Mouse (Mus musculus): Measurements from ENCODE around the gene Haus7. TPM values are rescaled to one million over a fixed set of nuclear protein-coding genes. Genes with fewer than 3 reads are reported as not detected.
"Not testable (repeated sequence)": the region's sequence is repeated elsewhere in the genome, so short reads cannot be mapped to it uniquely, and the experiment has no call there.

Gene Haus7
- polyA plus RNA-seq (2015; fragmentation: Nextera tagmentation; extraction: Ambion mirVana), result 53.8 and 54.7 TPM in 2 replicates

DNA sequence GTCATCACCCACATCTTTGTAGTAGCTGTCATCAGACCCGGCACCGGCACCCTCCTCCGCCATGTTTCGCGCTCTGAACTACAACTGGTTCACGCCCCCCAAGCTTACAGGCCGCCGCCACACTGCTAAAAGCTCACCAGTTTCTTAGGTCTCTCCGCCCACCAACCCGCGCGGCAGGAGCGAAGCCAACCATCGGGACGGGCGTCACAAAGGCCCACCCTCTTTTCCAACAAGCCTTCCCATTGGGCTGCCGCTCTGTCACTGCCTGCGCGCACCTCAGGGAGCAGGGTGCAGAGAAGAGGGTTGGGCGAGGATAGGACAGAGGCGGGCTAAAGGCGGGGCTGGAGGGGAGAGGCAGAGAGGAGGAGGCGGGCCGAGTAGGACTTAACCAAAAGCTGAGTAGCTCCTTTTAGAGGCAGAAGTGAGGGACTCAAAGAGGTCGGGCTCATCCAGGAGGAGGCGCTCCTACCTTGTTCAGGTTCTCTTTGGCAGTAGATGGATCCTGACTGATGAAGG lies at the start of gene Haus7:
Gene Haus7 (minus strand): TSS at position 168 of the 516 bp plus-strand sequence.
- Histone ChIP-seq H3K4me1 (peaks cover 8% of the 10 kb centered on the region; the same call in 1 of the 2 replicates), H3K4me3 (peak within 1 kb of the TSS; percentile 52), H3K4me2 (peak within 1 kb of the TSS; percentile 56), H3K36me3 (no peaks in the 10 kb centered on the region), H3K27ac (no peak within 1 kb of the TSS), H3K9me3 (no peaks in the 10 kb centered on the region), H3K9ac (peak within 1 kb of the TSS; percentile 35; the same call in 1 of the 2 replicates), H3K27me3 (no peaks in the 10 kb centered on the region)
- WGBS, result 29% methylated on average over 26 of the region's 26 CpGs
- peak; percentile 100 for ATAC-seq (ENCODE audit: insufficient number of reproducible peaks, low FRiP score, low TSS enrichment, low read depth)

DNA sequence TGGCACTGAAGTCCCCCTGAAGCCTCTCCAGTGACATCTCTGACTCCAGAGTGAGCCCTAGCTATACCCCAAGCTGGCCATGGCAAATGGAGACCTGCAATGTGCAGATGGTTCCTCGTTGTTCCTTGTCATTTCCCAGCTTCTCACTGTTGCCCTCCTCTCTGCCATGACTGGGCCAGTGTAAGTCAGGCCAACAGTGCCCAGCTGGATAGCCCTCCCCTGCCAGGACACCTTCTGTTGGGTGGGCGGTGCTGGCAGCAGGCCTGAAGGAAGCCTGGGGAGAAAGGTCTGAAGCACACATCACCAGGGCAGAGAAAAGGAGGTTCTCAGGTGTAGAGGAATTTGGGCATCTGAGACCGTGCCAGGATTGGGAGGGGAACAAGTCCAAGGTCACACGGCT lies 47.7 kb upstream of the Haus7 start:
- WGBS, result 84% methylated on average over 4 of the region's 4 CpGs
- Histone ChIP-seq H3K27ac (no peak overlapping the region), H3K36me3 (no peaks in the 10 kb centered on the region), H3K9ac (no peak overlapping the region), H3K27me3 (peaks cover 43% of the 10 kb centered on the region), H3K4me2 (no peak overlapping the region), H3K9me3 (no peaks in the 10 kb centered on the region), H3K4me1 (peaks cover 7% of the 10 kb centered on the region), H3K4me3 (no peak overlapping the region)
- no peak for ATAC-seq (ENCODE audit: insufficient number of reproducible peaks, low FRiP score, low TSS enrichment, low read depth)

DNA sequence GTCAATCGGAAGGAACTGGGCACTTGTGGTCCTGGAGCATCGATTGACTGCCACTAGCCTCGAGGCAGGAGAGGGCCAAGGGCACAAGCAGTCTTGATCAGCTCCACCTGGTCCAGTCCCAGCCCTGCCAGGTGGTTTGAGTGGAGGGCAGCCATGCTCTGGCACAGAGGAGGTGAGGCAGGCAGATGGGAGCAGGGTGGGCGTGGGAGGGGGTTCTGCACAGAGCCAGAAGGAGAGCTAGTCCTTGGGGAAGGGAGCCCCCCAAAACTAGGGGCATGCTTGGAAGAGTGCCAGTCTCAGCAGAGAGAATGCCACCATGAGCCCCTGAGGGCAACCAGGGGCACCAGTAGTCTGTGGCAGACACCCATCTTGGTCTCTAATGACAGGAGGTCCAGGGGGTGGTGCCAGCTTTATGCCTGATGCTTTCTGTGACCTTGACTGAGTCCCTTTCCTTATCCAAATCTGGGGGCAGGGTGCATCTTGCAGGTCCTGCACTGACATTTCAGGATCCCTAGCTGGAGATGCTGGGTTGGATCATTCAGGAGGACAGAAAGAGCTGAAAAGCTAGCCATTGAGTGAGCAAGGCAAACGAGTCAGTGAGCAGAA lies 46.4 kb upstream of the Haus7 start:
- Histone ChIP-seq H3K27ac (no peak overlapping the region), H3K4me3 (no peak overlapping the region), H3K4me2 (no peak overlapping the region), H3K9me3 (no peaks in the 10 kb centered on the region), H3K4me1 (peaks cover 7% of the 10 kb centered on the region), H3K36me3 (no peaks in the 10 kb centered on the region), H3K27me3 (peaks cover 47% of the 10 kb centered on the region), H3K9ac (no peak overlapping the region)
- 66% methylated on average over 5 of the region's 5 CpGs for WGBS
- ATAC-seq (ENCODE audit: insufficient number of reproducible peaks, low FRiP score, low TSS enrichment, low read depth), result no peak

DNA sequence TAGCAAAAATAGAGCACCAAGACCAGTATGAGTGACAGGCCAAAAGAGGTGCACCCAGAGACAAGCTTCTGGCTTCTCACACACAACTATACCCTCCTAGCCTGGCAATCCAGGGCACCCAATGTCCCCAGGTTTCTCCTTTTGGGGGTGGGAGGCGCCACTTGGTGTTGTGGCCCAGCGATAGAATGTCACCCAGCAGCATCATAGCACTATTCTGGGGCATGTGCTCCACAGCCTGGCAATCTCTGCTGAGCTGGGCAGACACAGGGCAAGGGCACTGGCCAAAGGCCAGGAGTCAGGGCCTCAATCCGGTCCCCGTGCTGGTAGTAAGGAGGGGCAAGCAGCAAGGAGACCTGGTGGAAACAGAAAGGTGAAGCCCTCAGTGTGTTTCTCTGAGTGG lies 37.9 kb upstream of the Haus7 start:
- WGBS, result 76% methylated on average over 4 of the region's 4 CpGs
- Histone ChIP-seq H3K4me1 (no peaks in the 10 kb centered on the region), H3K4me2 (no peak overlapping the region), H3K9ac (no peak overlapping the region), H3K27ac (no peak overlapping the region), H3K4me3 (no peak overlapping the region), H3K27me3 (peaks cover 14% of the 10 kb centered on the region), H3K9me3 (no peaks in the 10 kb centered on the region), H3K36me3 (peaks cover 16% of the 10 kb centered on the region)
- no peak for ATAC-seq (ENCODE audit: insufficient number of reproducible peaks, low FRiP score, low TSS enrichment, low read depth)

DNA sequence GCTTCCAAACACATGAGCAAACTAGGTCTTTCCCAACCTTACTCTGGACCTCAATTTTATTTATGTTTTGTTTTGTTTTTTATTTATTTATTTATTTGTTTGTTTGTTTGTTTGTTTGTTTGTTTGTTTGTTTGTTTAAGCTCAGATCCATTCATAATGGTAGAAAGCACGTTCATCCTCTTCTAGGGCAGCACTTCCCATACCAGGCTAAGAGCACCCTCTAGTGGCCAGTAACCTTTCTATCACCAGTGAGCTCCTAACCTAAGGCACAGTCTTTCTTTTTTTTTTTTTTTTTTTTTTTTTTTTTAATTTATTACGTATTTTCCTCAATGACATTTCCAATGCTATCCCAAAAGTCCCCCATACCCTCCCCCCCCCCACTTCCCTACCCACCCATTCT lies 34.7 kb upstream of the Haus7 start:
- peaks cover 17% of the 10 kb centered on the region for H3K4me1 ChIP-seq
- H3K9me3 ChIP-seq; H3K27ac ChIP-seq; H3K9ac ChIP-seq; H3K27me3 ChIP-seq; H3K4me3 ChIP-seq; H3K4me2 ChIP-seq; ATAC-seq (ENCODE audit: insufficient number of reproducible peaks, low FRiP score, low TSS enrichment, low read depth): not testable (repeated sequence)
- H3K36me3 ChIP-seq, result peaks cover 26% of the 10 kb centered on the region
- 8% methylated on average over 1 of the region's 2 CpGs for WGBS

DNA sequence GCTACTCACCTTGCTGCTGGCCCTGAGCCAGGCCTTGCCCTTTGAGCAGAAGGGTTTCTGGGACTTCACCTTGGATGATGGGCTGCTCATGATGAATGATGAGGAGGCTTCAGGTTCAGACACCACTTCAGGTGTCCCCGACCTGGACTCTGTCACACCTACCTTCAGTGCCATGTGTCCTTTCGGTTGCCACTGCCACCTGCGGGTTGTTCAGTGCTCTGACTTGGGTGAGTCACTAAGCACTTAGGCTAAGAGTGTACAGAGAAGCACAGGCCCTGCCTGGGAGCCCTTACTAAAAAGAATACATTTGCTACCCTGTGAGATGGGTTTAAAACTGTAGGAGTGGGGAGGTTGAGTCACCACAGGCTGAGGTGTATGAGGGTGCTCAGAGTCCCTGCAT lies 32.0 kb upstream of the Haus7 start:
- Histone ChIP-seq H3K4me2 (no peak overlapping the region), H3K27me3 (no peaks in the 10 kb centered on the region), H3K4me3 (no peak overlapping the region), H3K4me1 (peaks cover 26% of the 10 kb centered on the region), H3K9ac (no peak overlapping the region), H3K27ac (no peak overlapping the region), H3K36me3 (peaks cover 26% of the 10 kb centered on the region), H3K9me3 (no peaks in the 10 kb centered on the region)
- no peak for ATAC-seq (ENCODE audit: insufficient number of reproducible peaks, low FRiP score, low TSS enrichment, low read depth)
- WGBS, result 75% methylated on average over 3 of the region's 3 CpGs

DNA sequence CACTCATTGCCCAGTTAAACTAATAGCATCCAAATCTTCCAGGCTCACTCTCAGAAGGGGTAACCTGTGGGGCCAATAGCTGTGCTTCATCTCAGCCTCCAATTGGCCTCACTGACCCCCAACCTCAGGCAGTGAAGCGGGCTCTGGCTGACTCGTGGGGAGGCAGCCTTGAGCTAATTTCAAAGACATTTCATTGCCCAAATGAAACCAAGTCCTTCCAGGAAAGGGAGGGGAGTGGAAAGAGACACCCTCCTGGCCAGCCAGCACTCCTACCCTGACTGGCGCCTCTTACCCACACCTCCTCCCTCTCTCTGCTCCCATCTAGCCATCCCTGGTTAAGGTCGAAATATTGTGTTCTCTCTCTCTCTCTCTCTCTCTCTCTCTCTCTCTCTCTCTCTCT lies 31.3 kb upstream of the Haus7 start:
- Histone ChIP-seq H3K36me3 (peaks cover 26% of the 10 kb centered on the region), H3K27me3 (no peaks in the 10 kb centered on the region), H3K9ac (no peak overlapping the region), H3K9me3 (no peaks in the 10 kb centered on the region), H3K4me3 (no peak overlapping the region), H3K27ac (peak overlapping the region; percentile 38; the same call in 1 of the 2 replicates), H3K4me1 (peaks cover 30% of the 10 kb centered on the region), H3K4me2 (no peak overlapping the region)
- 27% methylated on average over 4 of the region's 4 CpGs for WGBS
- ATAC-seq (ENCODE audit: insufficient number of reproducible peaks, low FRiP score, low TSS enrichment, low read depth), result no peak

DNA sequence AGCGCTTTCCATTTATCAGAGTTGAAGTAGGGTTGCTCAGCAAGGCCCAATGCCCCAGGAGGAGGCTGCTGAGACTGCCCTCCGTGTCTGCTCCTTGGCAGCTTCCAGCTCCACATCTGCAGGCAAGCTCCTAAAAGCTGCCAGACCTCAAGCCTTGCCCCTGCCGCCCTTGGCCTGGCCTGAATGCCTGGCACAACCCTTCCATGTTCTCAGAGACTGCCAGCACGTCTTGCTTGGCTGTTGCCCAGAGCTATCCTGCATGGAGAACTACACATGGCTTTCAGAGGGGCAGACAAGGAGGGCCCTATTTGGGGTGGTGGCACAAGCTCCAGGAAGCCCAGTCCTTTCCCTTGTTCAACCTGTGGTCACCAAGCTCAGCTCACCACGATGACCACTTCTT lies 28.1 kb upstream of the Haus7 start:
- Histone ChIP-seq H3K27me3 (peaks cover 5% of the 10 kb centered on the region; the same call in 1 of the 2 replicates), H3K9me3 (no peaks in the 10 kb centered on the region), H3K9ac (no peak overlapping the region), H3K4me1 (peaks cover 40% of the 10 kb centered on the region), H3K36me3 (peaks cover 11% of the 10 kb centered on the region), H3K27ac (peak overlapping the region; percentile 50; the same call in 1 of the 2 replicates), H3K4me3 (no peak overlapping the region), H3K4me2 (peak overlapping the region; percentile 17; the same call in 1 of the 2 replicates)
- peak; percentile 7; the same call in 1 of the 2 replicates for ATAC-seq (ENCODE audit: insufficient number of reproducible peaks, low FRiP score, low TSS enrichment, low read depth)
- WGBS, result 55% methylated on average over 5 of the region's 5 CpGs

DNA sequence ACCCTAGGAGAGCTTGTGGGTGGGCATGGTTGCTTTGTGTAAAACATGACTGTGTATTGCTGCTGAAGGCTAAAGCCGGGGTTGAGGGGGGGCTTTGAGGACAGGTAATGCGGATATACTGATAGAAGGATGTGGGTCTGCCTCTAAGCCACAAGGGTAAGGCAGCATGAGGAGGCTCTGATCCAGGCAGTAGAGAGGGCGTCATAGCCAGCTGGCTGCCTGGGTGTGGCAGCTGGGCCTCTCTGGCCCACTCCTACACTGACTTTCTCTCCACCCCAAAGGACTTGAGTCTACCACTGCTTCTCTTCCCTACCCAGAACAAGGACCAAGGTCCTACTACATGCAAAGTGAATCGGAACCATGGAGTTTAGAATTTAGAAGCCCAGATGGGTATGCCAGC lies 26.0 kb upstream of the Haus7 start:
- H3K27me3 ChIP-seq, result peaks cover 5% of the 10 kb centered on the region; the same call in 1 of the 2 replicates
- peaks cover 43% of the 10 kb centered on the region for H3K4me1 ChIP-seq
- H3K9ac ChIP-seq, result no peak overlapping the region; the same call in 1 of the 2 replicates
- 89% methylated on average over 4 of the region's 4 CpGs for WGBS
- peak overlapping the region; percentile 48 for H3K4me2 ChIP-seq
- peak overlapping the region; percentile 46 for H3K4me3 ChIP-seq
- no peaks in the 10 kb centered on the region for H3K36me3 ChIP-seq
- no peaks in the 10 kb centered on the region for H3K9me3 ChIP-seq
- no peak for ATAC-seq (ENCODE audit: insufficient number of reproducible peaks, low FRiP score, low TSS enrichment, low read depth)
- peak overlapping the region; percentile 86 for H3K27ac ChIP-seq

DNA sequence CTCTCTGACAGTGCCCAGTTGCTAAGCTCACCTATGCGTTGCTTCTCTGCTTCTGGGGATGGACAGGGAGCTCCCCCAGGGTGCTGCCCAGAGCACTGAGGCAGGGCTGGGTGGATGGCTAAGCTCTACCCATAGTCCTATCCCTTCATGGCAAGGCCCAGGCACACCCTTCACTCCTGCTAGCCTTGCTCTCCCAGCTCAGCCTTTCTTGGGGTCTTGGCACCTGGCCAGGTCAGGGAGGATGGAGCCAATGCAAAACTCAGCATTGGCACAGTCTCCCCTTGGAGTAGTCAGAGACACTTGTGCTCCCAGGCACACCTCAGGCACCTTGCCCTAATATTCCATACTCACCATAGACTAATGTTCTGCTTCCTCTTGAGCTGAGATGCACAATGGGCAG lies 25.2 kb upstream of the Haus7 start:
- Histone ChIP-seq H3K27ac (peak overlapping the region; percentile 86), H3K4me2 (peak overlapping the region; percentile 48), H3K9ac (peak overlapping the region; percentile 48), H3K27me3 (peaks cover 5% of the 10 kb centered on the region; the same call in 1 of the 2 replicates), H3K9me3 (no peaks in the 10 kb centered on the region), H3K4me3 (peak overlapping the region; percentile 46), H3K4me1 (peaks cover 38% of the 10 kb centered on the region), H3K36me3 (no peaks in the 10 kb centered on the region)
- ATAC-seq (ENCODE audit: insufficient number of reproducible peaks, low FRiP score, low TSS enrichment, low read depth), result no peak
- 48% methylated on average over 1 of the region's 1 CpGs for WGBS

DNA sequence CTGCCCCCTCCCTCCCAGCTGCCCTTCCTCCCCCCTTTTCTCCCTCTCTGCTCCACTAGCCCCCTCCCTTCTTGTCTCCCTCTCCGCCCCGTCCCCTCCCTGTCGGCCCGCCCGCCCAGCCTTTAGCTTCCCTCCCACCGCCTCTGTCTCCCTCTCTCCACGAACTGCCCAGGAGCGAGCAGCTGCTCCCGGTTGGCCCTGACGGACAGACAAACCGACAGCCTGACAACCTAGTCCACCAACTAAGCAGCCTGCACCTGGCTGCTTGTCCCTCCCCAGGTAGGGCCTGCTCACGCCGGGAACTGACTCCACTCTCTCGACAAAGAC lies 24.6 kb upstream of the Haus7 start, which contains the start of gene Bgn:
Gene Bgn (plus strand): TSS at position 119 of the 327 bp plus-strand sequence.
- Histone ChIP-seq H3K4me1 (peaks cover 31% of the 10 kb centered on the region), H3K27ac (peak within 1 kb of the TSS; percentile 86), H3K4me3 (peak within 1 kb of the TSS; percentile 46), H3K4me2 (peak within 1 kb of the TSS; percentile 48), H3K36me3 (no peaks in the 10 kb centered on the region), H3K9me3 (no peaks in the 10 kb centered on the region), H3K9ac (peak within 1 kb of the TSS; percentile 48), H3K27me3 (peaks cover 5% of the 10 kb centered on the region; the same call in 1 of the 2 replicates)
- peak; percentile 69 for ATAC-seq (ENCODE audit: insufficient number of reproducible peaks, low FRiP score, low TSS enrichment, low read depth)
- 35% methylated on average over 8 of the region's 14 CpGs for WGBS

DNA sequence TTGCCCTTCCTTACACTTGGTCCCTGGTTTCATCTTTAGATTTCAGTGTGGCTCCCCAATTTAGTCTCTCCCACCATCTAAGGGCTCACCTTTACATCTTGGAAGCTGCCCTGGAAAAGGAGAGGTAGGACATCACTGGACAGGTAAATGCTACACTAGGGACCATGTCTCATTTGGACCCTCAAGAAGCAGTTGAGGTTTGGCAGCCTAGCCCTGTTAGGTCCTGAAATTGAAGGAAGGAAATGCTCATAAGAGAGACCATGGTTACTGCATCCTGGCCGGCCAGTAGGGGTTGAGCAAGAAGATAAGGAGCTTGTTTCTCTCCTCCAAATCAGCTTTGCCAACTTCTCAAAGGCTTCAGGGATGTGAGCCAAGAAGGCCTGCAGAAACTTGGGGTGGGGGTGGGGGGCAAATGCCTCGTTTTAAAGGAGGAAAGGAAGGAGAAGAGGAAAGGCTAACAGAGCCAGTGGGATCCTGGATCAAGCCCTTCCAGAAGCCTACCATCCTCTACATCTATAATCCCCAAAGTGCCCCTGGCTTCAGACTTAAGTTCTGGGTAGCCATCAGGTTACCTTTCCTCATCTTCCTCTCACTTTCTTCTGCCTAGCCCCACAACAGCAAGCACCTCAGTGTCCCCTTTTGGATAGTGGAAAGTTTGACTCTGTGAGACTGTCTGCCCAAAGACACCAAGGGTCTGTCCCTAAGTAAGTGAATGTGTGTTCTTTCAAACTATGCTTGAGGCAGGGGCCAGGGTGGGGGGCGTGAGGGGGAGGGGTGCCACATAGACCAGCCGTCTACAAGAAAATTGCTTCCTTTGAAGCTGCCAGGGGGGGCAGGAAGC lies 24.0 kb upstream of the Haus7 start:
- peaks cover 29% of the 10 kb centered on the region for H3K4me1 ChIP-seq
- WGBS, result 37% methylated on average over 4 of the region's 4 CpGs
- H3K9ac ChIP-seq, result no peak overlapping the region
- ATAC-seq (ENCODE audit: insufficient number of reproducible peaks, low FRiP score, low TSS enrichment, low read depth), result 0 out of 2 replicates have a peak, but pooled peaks have one; percentile 17
- no peaks in the 10 kb centered on the region for H3K9me3 ChIP-seq
- peak overlapping the region; percentile 48 for H3K4me2 ChIP-seq
- peak overlapping the region; percentile 46 for H3K4me3 ChIP-seq
- no peaks in the 10 kb centered on the region for H3K36me3 ChIP-seq
- H3K27ac ChIP-seq, result peak overlapping the region; percentile 86
- H3K27me3 ChIP-seq, result peaks cover 5% of the 10 kb centered on the region; the same call in 1 of the 2 replicates

Data from limb, embryonic 15.5 days (tissue).